Mouse (Mus musculus): ENCODE results near the gene Fam186a. TPM values are rescaled to one million over a fixed set of nuclear protein-coding genes. Genes with fewer than 3 reads are reported as not detected.
A peak's percentile ranks its signal among the peaks of the same experiment; 100 is the strongest.
"Not testable (repeated sequence)": the region's sequence is repeated elsewhere in the genome, so short reads cannot be mapped to it uniquely, and the experiment has no call there.

Gene Fam186a
- polyA plus RNA-seq, 1 experiment from 2014 or later, result not detected

DNA sequence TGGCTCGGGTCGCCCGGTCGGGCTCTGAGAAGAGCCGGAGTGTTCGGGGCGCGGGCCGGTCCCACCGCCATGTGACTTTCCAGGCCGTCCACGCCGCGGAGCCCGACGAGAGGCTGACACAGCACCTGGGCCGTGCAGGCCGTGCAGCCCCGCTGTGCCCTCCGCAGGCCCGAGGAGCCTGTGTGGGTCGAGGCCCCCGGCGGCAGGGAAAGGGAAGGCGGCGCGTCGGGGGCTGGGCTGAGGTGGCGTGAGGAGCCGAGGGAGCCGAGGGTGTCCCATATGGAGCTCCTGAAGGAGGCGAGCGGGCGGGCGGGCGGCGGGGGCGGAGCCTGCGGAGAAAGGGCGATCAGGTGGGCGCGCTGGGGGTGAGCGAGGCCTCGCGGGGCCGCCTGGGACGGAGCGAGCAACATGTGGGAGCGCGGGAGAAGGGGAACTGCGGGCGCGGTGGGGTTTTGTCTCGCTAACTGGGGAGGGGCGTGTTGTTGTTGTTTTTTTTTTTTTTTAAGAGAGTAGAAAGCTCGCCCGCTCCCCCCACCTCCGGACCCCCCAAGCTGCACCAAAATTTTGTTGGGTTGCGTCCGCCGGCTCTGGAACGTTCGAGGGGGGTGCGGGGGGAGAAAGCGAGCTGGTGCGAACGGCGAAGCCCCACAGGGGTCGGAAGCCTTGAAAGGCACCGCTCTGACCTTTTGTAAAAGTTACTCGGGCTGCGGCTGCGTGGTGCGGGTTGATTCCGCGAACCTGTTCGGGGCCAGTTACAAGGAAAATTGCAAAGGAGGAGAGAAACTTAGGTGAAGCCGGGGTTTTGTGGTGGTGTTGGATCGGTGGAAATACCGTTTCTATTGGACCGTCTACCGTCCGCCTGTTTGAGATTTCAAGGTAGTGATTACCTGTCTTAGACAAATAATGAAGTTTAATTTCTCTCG, 6.4 kb upstream of the Fam186a start:
- Histone ChIP-seq H3K9ac (replicated peaks) (peak overlapping the region; percentile 82), H3K4me2 (peak overlapping the region; percentile 60), H3K27me3 (no peaks in the 10 kb centered on the region), H3K27ac (peak overlapping the region; percentile 98), H3K36me3 (no peaks in the 10 kb centered on the region), H3K9me3 (no peaks in the 10 kb centered on the region), H3K4me1 (replicated peaks) (0 out of 2 replicates have a peak, but pooled peaks cover 4% of the 10 kb centered on the region), H3K4me3 (replicated peaks) (peak overlapping the region; percentile 85)
- WGBS, result under 1% methylated on average over 84 of the region's 84 CpGs
- peak; percentile 85 for ATAC-seq (ENCODE audit: insufficient number of reproducible peaks, insufficient read depth, low FRiP score, low TSS enrichment, low read depth)

- ATAC-seq (ENCODE audit: insufficient number of reproducible peaks, insufficient read depth, low FRiP score, low TSS enrichment, low read depth), result peak; percentile 95
- Histone ChIP-seq H3K9ac (replicated peaks) (peak overlapping the region; percentile 82), H3K36me3 (no peaks in the 10 kb centered on the region), H3K9me3 (no peaks in the 10 kb centered on the region), H3K27me3 (no peaks in the 10 kb centered on the region), H3K4me2 (peak overlapping the region; percentile 60), H3K27ac (peak overlapping the region; percentile 98), H3K4me1 (replicated peaks) (0 out of 2 replicates have a peak, but pooled peaks cover 4% of the 10 kb centered on the region), H3K4me3 (replicated peaks) (peak overlapping the region; percentile 85)
- under 1% methylated on average over 50 of the region's 50 CpGs for WGBS
Measured at GRCm38 (mm10) chr15:99972361-99972988, 5.6 kb upstream of the Fam186a start.

DNA sequence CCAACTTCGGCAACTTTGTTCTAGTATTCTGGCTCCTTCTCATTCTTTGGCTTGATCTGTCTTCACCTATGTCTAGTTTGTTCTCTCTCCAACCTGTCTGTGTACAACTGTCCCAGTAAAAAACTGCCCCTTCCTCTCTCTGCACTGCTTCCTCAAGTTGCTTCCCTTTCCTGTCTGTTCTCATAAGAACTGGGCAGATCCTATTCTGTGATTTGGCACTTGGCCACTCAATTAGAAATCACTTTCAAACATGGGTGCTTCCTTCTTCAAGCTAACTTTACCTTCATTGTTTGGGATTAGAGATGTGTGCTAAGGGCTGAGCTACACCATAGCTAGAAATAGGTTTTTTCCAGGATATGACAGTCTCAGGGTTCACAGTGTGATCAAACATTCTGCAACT, 3.7 kb upstream of the Fam186a start:
- Histone ChIP-seq H3K27me3 (no peaks in the 10 kb centered on the region; the same call in 1 of the 2 replicates), H3K4me3 (replicated peaks) (no peak overlapping the region), H3K4me2 (no peak overlapping the region), H3K27ac (no peak overlapping the region), H3K36me3 (no peaks in the 10 kb centered on the region), H3K9ac (replicated peaks) (no peak overlapping the region), H3K9me3 (no peaks in the 10 kb centered on the region), H3K4me1 (replicated peaks) (0 out of 2 replicates have a peak, but pooled peaks cover 4% of the 10 kb centered on the region)
- no peak for ATAC-seq (ENCODE audit: insufficient number of reproducible peaks, insufficient read depth, low FRiP score, low TSS enrichment, low read depth)
- WGBS, result 91% methylated on average over 1 of the region's 1 CpGs

GRCm38 (mm10) chr15:99969765-99970164, 2.9 kb upstream of the Fam186a start, which contains the start of gene Larp4:
TSS of gene Larp4 (plus strand) at chr15:99970065.
- not testable (repeated sequence) for H3K27me3 ChIP-seq; H3K9ac ChIP-seq (replicated peaks); H3K9me3 ChIP-seq; H3K36me3 ChIP-seq; H3K4me2 ChIP-seq; H3K27ac ChIP-seq; H3K4me1 ChIP-seq (replicated peaks); ATAC-seq (ENCODE audit: insufficient number of reproducible peaks, insufficient read depth, low FRiP score, low TSS enrichment, low read depth); H3K4me3 ChIP-seq (replicated peaks)
- WGBS, result 89% methylated on average over 6 of the region's 6 CpGs

DNA sequence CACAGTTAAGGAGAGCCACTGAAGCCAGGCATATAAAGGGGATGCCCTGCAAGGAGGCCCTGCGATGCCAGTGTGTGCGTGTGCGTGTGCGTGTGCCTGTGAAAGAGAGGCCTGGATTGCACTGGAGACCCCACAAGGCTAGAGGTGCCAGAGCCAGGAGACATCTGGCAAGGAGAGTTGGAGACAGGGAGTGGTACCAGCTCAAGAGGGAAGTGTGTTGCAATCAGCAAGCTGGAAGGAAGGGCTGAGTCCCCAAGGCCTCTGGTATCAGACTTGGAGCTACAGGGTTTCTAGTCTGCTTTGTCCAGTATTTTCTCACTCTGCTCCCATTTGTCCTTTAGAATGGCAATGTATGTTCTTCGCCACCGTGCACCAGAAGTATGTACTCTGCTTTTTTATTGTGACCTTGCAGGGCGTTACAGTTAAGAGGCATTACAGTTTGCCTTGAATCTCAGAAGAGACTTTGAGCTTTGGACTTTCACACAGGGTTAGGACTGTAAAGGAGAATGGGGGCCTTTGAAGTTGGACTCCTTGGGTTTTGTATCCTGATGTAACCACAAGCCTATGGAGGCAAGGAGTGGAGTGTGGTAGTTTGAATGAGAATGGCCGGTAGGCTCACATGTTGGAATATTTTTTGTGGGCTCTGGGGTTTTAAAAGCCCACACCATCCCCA, 1.6 kb downstream of the Fam186a start:
- Histone ChIP-seq H3K4me1 (replicated peaks) (no peaks in the 10 kb centered on the region), H3K27me3 (no peaks in the 10 kb centered on the region; the same call in 1 of the 2 replicates), H3K9me3 (no peaks in the 10 kb centered on the region), H3K4me2 (no peak overlapping the region), H3K9ac (replicated peaks) (no peak overlapping the region), H3K27ac (no peak overlapping the region), H3K4me3 (replicated peaks) (no peak overlapping the region), H3K36me3 (no peaks in the 10 kb centered on the region)
- no peak for ATAC-seq (ENCODE audit: insufficient number of reproducible peaks, insufficient read depth, low FRiP score, low TSS enrichment, low read depth)
- WGBS, result 86% methylated on average over 8 of the region's 8 CpGs

DNA sequence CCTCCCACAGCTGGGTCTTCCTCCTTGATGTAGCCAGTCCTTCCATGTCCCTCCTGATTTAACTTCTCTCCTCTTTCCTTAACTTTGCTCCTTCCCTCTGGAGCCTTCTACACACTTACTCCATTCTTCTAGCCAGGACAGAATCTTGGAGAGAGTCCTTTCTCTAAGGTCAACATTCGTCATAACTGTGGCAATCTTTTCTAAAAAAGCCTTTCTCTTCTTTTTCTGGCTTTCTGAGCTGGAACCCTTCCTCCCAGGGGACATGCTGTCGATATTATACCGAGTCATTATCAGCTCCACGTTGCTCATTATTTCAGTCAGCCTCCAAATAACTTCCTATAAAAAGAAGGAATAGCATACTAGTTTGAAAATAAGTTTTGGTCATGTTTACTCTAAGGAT, 11.5 kb downstream of the Fam186a start:
- Histone ChIP-seq H3K36me3 (no peaks in the 10 kb centered on the region), H3K4me2 (no peak overlapping the region)
- 70% methylated on average over 4 of the region's 4 CpGs for WGBS

GRCm38 (mm10) chr15:99940970-99941630, 25.8 kb downstream of the Fam186a start:
- no peak overlapping the region for H3K4me3 ChIP-seq (replicated peaks)
- no peak overlapping the region for H3K9ac ChIP-seq (replicated peaks)
- no peaks in the 10 kb centered on the region for H3K27me3 ChIP-seq
- H3K27ac ChIP-seq, result no peak overlapping the region
- peaks cover 6% of the 10 kb centered on the region; the same call in 1 of the 2 replicates for H3K9me3 ChIP-seq
- 66% methylated on average over 4 of the region's 4 CpGs for WGBS
- ATAC-seq (ENCODE audit: insufficient number of reproducible peaks, insufficient read depth, low FRiP score, low TSS enrichment, low read depth), result no peak
- H3K36me3 ChIP-seq, result no peaks in the 10 kb centered on the region
- H3K4me1 ChIP-seq (replicated peaks), result no peaks in the 10 kb centered on the region
- no peak overlapping the region for H3K4me2 ChIP-seq

More for the DNA sequence above, 11.5 kb downstream of the Fam186a start:
- Histone ChIP-seq H3K9me3 (no peaks in the 10 kb centered on the region), H3K4me3 (replicated peaks) (no peak overlapping the region), H3K9ac (replicated peaks) (no peak overlapping the region), H3K27ac (no peak overlapping the region), H3K27me3 (no peaks in the 10 kb centered on the region), H3K4me1 (replicated peaks) (no peaks in the 10 kb centered on the region)
- ATAC-seq (ENCODE audit: insufficient number of reproducible peaks, insufficient read depth, low FRiP score, low TSS enrichment, low read depth), result no peak

GRCm38 (mm10) chr15:99940426-99940825, 26.4 kb downstream of the Fam186a start:
- H3K4me2 ChIP-seq, result no peak overlapping the region
- H3K4me1 ChIP-seq (replicated peaks), result no peaks in the 10 kb centered on the region
- no peak overlapping the region for H3K4me3 ChIP-seq (replicated peaks)
- H3K9ac ChIP-seq (replicated peaks), result no peak overlapping the region
- no peak for ATAC-seq (ENCODE audit: insufficient number of reproducible peaks, insufficient read depth, low FRiP score, low TSS enrichment, low read depth)
- H3K36me3 ChIP-seq, result no peaks in the 10 kb centered on the region
- no peaks in the 10 kb centered on the region for H3K27me3 ChIP-seq
- peaks cover 6% of the 10 kb centered on the region; the same call in 1 of the 2 replicates for H3K9me3 ChIP-seq
- 56% methylated on average over 2 of the region's 2 CpGs for WGBS
- H3K27ac ChIP-seq, result 0 out of 2 replicates have a peak overlapping the region, but pooled peaks have one; percentile 42

- Histone ChIP-seq H3K36me3 (no peaks in the 10 kb centered on the region), H3K9ac (replicated peaks) (no peak overlapping the region), H3K4me1 (replicated peaks) (no peaks in the 10 kb centered on the region), H3K4me3 (replicated peaks) (no peak overlapping the region), H3K4me2 (no peak overlapping the region), H3K9me3 (no peaks in the 10 kb centered on the region), H3K27ac (no peak overlapping the region), H3K27me3 (no peaks in the 10 kb centered on the region)
- 85% methylated on average over 8 of the region's 8 CpGs for WGBS
- ATAC-seq (ENCODE audit: insufficient number of reproducible peaks, insufficient read depth, low FRiP score, low TSS enrichment, low read depth), result no peak
Measured at GRCm38 (mm10) chr15:99937841-99938240, 29.0 kb downstream of the Fam186a start.

DNA sequence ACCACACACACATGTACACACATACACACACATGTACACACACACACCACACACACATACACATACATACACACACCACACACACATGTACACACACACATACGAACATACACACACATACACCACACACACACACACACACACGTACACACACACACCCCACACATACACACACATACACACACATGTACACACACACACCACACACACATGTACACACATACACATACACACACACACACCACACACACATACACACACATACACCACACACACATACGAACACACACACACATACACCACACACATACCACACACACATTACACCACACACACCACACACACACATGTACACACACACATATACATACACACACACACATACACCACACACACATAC, 30.2 kb downstream of the Fam186a start:
- no peaks in the 10 kb centered on the region for H3K27me3 ChIP-seq
- 87% methylated on average over 3 of the region's 3 CpGs for WGBS
- no peaks in the 10 kb centered on the region for H3K36me3 ChIP-seq
- H3K4me1 ChIP-seq (replicated peaks), result no peaks in the 10 kb centered on the region
- no peaks in the 10 kb centered on the region for H3K9me3 ChIP-seq
- no peak overlapping the region for H3K27ac ChIP-seq
- no peak overlapping the region for H3K9ac ChIP-seq (replicated peaks)
- no peak overlapping the region for H3K4me3 ChIP-seq (replicated peaks)
- H3K4me2 ChIP-seq, result no peak overlapping the region
- ATAC-seq (ENCODE audit: insufficient number of reproducible peaks, insufficient read depth, low FRiP score, low TSS enrichment, low read depth), result no peak

Measured in limb, embryonic 12.5 days (tissue).